16 mouse cellular contexts compared by ENCODE assay signal in genomic region chr7:79285408-79285807, GRCm38 (mm10). TPM values are rescaled to one million over a fixed set of nuclear protein-coding genes. Genes with fewer than 3 reads are reported as not detected.
A peak's percentile ranks its signal among the peaks of the same experiment; 100 is the strongest.
DNase-seq lines count a peak whose midpoint lies in the region; ATAC-seq and TF ChIP-seq lines count a peak whose summit lies in the region.
"Had no signal": no experiment of that assay in that cellular context is flagged by ENCODE, and none has a peak within 500 bp of the region (broad histone marks: within the 10 kb centered on the region; RNA-seq: fewer than 3 reads in every experiment).

No protein-coding gene starts in this region.

- 93% methylated on average over 13 of the region's 13 CpGs for WGBS in forebrain, embryonic 15.5 days
- 94% methylated on average over 13 of the region's 13 CpGs for WGBS in forebrain, embryonic 14.5 days
- WGBS in midbrain, embryonic 11.5 days: 96% methylated on average over 13 of the region's 13 CpGs
- WGBS in midbrain, embryonic 14.5 days: 97% methylated on average over 13 of the region's 13 CpGs
- 46% methylated on average over 13 of the region's 13 CpGs for WGBS in lung, postnatal 0 days
- WGBS in intestine, embryonic 15.5 days: 66% methylated on average over 13 of the region's 13 CpGs

- H3K36me3 ChIP-seq in forebrain, embryonic 15.5 days: 0 out of 2 replicates have a peak, but pooled peaks cover 2% of the 10 kb centered on the region
- no peaks in the 10 kb centered on the region; the same call in 1 of the 2 replicates for H3K36me3 ChIP-seq in forebrain, embryonic 14.5 days (ENCODE audit: control insufficient read depth, insufficient read depth, low read length)
- no peaks in the 10 kb centered on the region for H3K36me3 ChIP-seq in midbrain, embryonic 11.5 days (ENCODE audit: control insufficient read depth, insufficient read depth, low read length)
- no peaks in the 10 kb centered on the region for H3K36me3 ChIP-seq in midbrain, embryonic 14.5 days (ENCODE audit: control insufficient read depth, insufficient read depth, low read length)
- no peaks in the 10 kb centered on the region for H3K36me3 ChIP-seq in lung, postnatal 0 days (ENCODE audit: insufficient read depth, low read length)
- no peaks in the 10 kb centered on the region for H3K36me3 ChIP-seq in intestine, embryonic 15.5 days
- H3K36me3 ChIP-seq: limb, embryonic 15.5 days; stomach, embryonic 15.5 days had no signal

- no peak overlapping the region for H3K4me2 ChIP-seq in forebrain, embryonic 15.5 days (replicated peaks)
- no peak overlapping the region for H3K4me2 ChIP-seq in forebrain, embryonic 14.5 days (ENCODE audit: low read length)
- no peak overlapping the region for H3K4me2 ChIP-seq in midbrain, embryonic 11.5 days
- H3K4me2 ChIP-seq in midbrain, embryonic 14.5 days (ENCODE audit: low read length): no peak overlapping the region
- no peak overlapping the region for H3K4me2 ChIP-seq in lung, postnatal 0 days (replicated peaks; ENCODE audit: low read depth, low read length)
- no peak overlapping the region for H3K4me2 ChIP-seq in intestine, embryonic 15.5 days (replicated peaks)
- H3K4me2 ChIP-seq: hindbrain, embryonic 14.5 days; limb, embryonic 15.5 days; stomach, embryonic 15.5 days had no signal

- TF ChIP-seq EP300 in lung, postnatal 0 days (IDR thresholded peaks at IDR 0.05): peak; percentile 86

- H3K4me3 ChIP-seq in forebrain, embryonic 15.5 days: no peak overlapping the region
- H3K4me3 ChIP-seq in forebrain, embryonic 14.5 days (ENCODE audit: low read depth, low read length): no peak overlapping the region
- no peak overlapping the region for H3K4me3 ChIP-seq in midbrain, embryonic 11.5 days (ENCODE audit: low read depth, low read length)
- no peak overlapping the region for H3K4me3 ChIP-seq in midbrain, embryonic 14.5 days (replicated peaks; ENCODE audit: low read depth, low read length)
- no peak overlapping the region for H3K4me3 ChIP-seq in lung, postnatal 0 days (ENCODE audit: low read depth, low read length)
- H3K4me3 ChIP-seq in intestine, embryonic 15.5 days (replicated peaks): no peak overlapping the region
- H3K4me3 ChIP-seq: embryonic facial prominence, embryonic 10.5 days; limb, embryonic 15.5 days; stomach, embryonic 15.5 days had no signal

- 0 out of 2 replicates have a peak overlapping the region, but pooled peaks have one; percentile 31 for H3K27ac ChIP-seq in forebrain, embryonic 15.5 days (replicated peaks)
- H3K27ac ChIP-seq in forebrain, embryonic 14.5 days (ENCODE audit: low read depth, low read length): no peak overlapping the region
- H3K27ac ChIP-seq in midbrain, embryonic 11.5 days (ENCODE audit: low read depth, low read length): no peak overlapping the region
- no peak overlapping the region for H3K27ac ChIP-seq in midbrain, embryonic 14.5 days (replicated peaks; ENCODE audit: low read depth, low read length)
- H3K27ac ChIP-seq in lung, postnatal 0 days (ENCODE audit: low read length): peak overlapping the region; percentile 55; the same call in 1 of the 2 replicates
- H3K27ac ChIP-seq in intestine, embryonic 15.5 days: no peak overlapping the region
- H3K27ac ChIP-seq: embryonic facial prominence, embryonic 10.5 days; limb, embryonic 15.5 days; stomach, embryonic 15.5 days had no signal

- ATAC-seq in forebrain, embryonic 15.5 days (replicated peaks): no peak
- ATAC-seq in forebrain, embryonic 14.5 days: no peak
- ATAC-seq in midbrain, embryonic 11.5 days (ENCODE audit: low FRiP score): no peak
- ATAC-seq in midbrain, embryonic 14.5 days (ENCODE audit: low FRiP score, low TSS enrichment): no peak
- peak; percentile 72 for ATAC-seq in lung, postnatal 0 days
- ATAC-seq in intestine, embryonic 15.5 days: no peak

- no peaks in the 10 kb centered on the region for H3K9me3 ChIP-seq in forebrain, embryonic 15.5 days
- H3K9me3 ChIP-seq in forebrain, embryonic 14.5 days (replicated peaks; ENCODE audit: control insufficient read depth, low read length): no peaks in the 10 kb centered on the region
- H3K9me3 ChIP-seq in midbrain, embryonic 11.5 days (ENCODE audit: control insufficient read depth, low read length): no peaks in the 10 kb centered on the region
- no peaks in the 10 kb centered on the region for H3K9me3 ChIP-seq in midbrain, embryonic 14.5 days (ENCODE audit: control insufficient read depth, low read length)
- no peaks in the 10 kb centered on the region for H3K9me3 ChIP-seq in lung, postnatal 0 days (ENCODE audit: low read length)
- no peaks in the 10 kb centered on the region for H3K9me3 ChIP-seq in intestine, embryonic 15.5 days
- H3K9me3 ChIP-seq: embryonic facial prominence, embryonic 10.5 days; limb, embryonic 15.5 days; stomach, embryonic 15.5 days had no signal

- TF ChIP-seq CTCF in lung, postnatal 0 days (IDR thresholded peaks at IDR 0.05): no peak

- H3K4me1 ChIP-seq in forebrain, embryonic 15.5 days: peaks cover 30% of the 10 kb centered on the region
- peaks cover 4% of the 10 kb centered on the region for H3K4me1 ChIP-seq in forebrain, embryonic 14.5 days (ENCODE audit: control insufficient read depth, insufficient read depth, low read length)
- H3K4me1 ChIP-seq in midbrain, embryonic 11.5 days (ENCODE audit: control insufficient read depth, insufficient read depth, low read length): peaks cover 8% of the 10 kb centered on the region
- peaks cover 20% of the 10 kb centered on the region; the same call in 1 of the 2 replicates for H3K4me1 ChIP-seq in midbrain, embryonic 14.5 days (ENCODE audit: control insufficient read depth, insufficient read depth, low read length)
- H3K4me1 ChIP-seq in lung, postnatal 0 days (ENCODE audit: insufficient read depth, low read depth, low read length): peaks cover 53% of the 10 kb centered on the region; the same call in 1 of the 2 replicates
- H3K4me1 ChIP-seq in intestine, embryonic 15.5 days (replicated peaks): peaks cover 14% of the 10 kb centered on the region

- no peak for DNase-seq in forebrain, embryonic 14.5 days (ENCODE audit: low spot score)
- peak; percentile 45 for DNase-seq in midbrain, embryonic 11.5 days (ENCODE audit: low spot score, missing footprints)
- no peak for DNase-seq in midbrain, embryonic 14.5 days
- peak; percentile 75 for DNase-seq in lung, postnatal 0 days (ENCODE audit: low spot score)
- no peak for DNase-seq in urinary bladder, postnatal 14 days (ENCODE audit: low spot score)
- no peak for DNase-seq in layer of hippocampus, adult 9-10 months (ENCODE audit: low spot score)
- DNase-seq: B cell, adult 2 months; cerebellum, postnatal 10 days; kidney, adult 2 months; thymus, postnatal 14 days had no signal

- no peaks in the 10 kb centered on the region for H3K27me3 ChIP-seq in forebrain, embryonic 15.5 days
- H3K27me3 ChIP-seq in forebrain, embryonic 14.5 days (replicated peaks; ENCODE audit: control insufficient read depth, insufficient read depth, low read length): no peaks in the 10 kb centered on the region
- no peaks in the 10 kb centered on the region for H3K27me3 ChIP-seq in midbrain, embryonic 11.5 days (ENCODE audit: control insufficient read depth, insufficient read depth, low read length)
- no peaks in the 10 kb centered on the region for H3K27me3 ChIP-seq in midbrain, embryonic 14.5 days (ENCODE audit: control insufficient read depth, insufficient read depth, low read length)
- no peaks in the 10 kb centered on the region for H3K27me3 ChIP-seq in lung, postnatal 0 days (replicated peaks; ENCODE audit: insufficient read depth, low read length)
- H3K27me3 ChIP-seq in intestine, embryonic 15.5 days (replicated peaks): no peaks in the 10 kb centered on the region
- H3K27me3 ChIP-seq: limb, embryonic 15.5 days; stomach, embryonic 15.5 days had no signal

- no peak overlapping the region for H3K9ac ChIP-seq in forebrain, embryonic 15.5 days (replicated peaks)
- H3K9ac ChIP-seq in forebrain, embryonic 14.5 days (ENCODE audit: low read length): no peak overlapping the region
- no peak overlapping the region for H3K9ac ChIP-seq in midbrain, embryonic 11.5 days (ENCODE audit: low read length)
- no peak overlapping the region for H3K9ac ChIP-seq in midbrain, embryonic 14.5 days (replicated peaks; ENCODE audit: low read length)
- no peak overlapping the region for H3K9ac ChIP-seq in lung, postnatal 0 days (replicated peaks; ENCODE audit: low read depth)
- H3K9ac ChIP-seq in intestine, embryonic 15.5 days: no peak overlapping the region
- H3K9ac ChIP-seq: hindbrain, embryonic 14.5 days; limb, embryonic 15.5 days; stomach, embryonic 15.5 days had no signal

RNA-seq across cellular contexts. Expression of gene Abhd2, which starts 12.4 kb away (rescaled TPM):
- 23.1 and 24.0 TPM in 2 replicates for polyA plus RNA-seq in forebrain, embryonic 15.5 days (2015; fragmentation: Nextera tagmentation; extraction: Ambion mirVana)
- polyA plus RNA-seq in forebrain, embryonic 14.5 days (2014; fragmentation: Nextera tagmentation; extraction: Ambion mirVana): 22.3 and 23.5 TPM in 2 replicates
- 11.6 and 11.7 TPM in 2 replicates for polyA plus RNA-seq in midbrain, embryonic 11.5 days (2014; fragmentation: Nextera tagmentation; extraction: Ambion mirVana)
- 17.8 and 21.5 TPM in 2 replicates for polyA plus RNA-seq in midbrain, embryonic 14.5 days (2014; fragmentation: Nextera tagmentation; extraction: Ambion mirVana)
- polyA plus RNA-seq in lung, postnatal 0 days (2015; fragmentation: Nextera tagmentation; extraction: Ambion mirVana): 22.8 and 25.2 TPM in 2 replicates
- 14.3 and 16.3 TPM in 2 replicates for polyA plus RNA-seq in intestine, embryonic 15.5 days (2015; fragmentation: Nextera tagmentation; extraction: Ambion mirVana)

Comparison
In these comparisons a context has a peak if more than half of its experiments do, and no peak if none do; other contexts are left out.
1. H3K27ac ChIP-seq: peak in forebrain, embryonic 15.5 days (single experiment) and lung, postnatal 0 days (single experiment); none in forebrain, embryonic 14.5 days (single experiment), midbrain, embryonic 11.5 days (single experiment), midbrain, embryonic 14.5 days (single experiment) and intestine, embryonic 15.5 days (single experiment).
2. DNase-seq: peak in midbrain, embryonic 11.5 days (single experiment) and lung, postnatal 0 days (single experiment); none in forebrain, embryonic 14.5 days (single experiment), midbrain, embryonic 14.5 days (single experiment), urinary bladder, postnatal 14 days (single experiment) and layer of hippocampus, adult 9-10 months (single experiment).